Mouse (Mus musculus): ENCODE results near the gene Mfsd4b5. TPM values are rescaled to one million over a fixed set of nuclear protein-coding genes. Genes with fewer than 3 reads are reported as not detected.

Gene Mfsd4b5
- polyA plus RNA-seq (2012; rRNA removed) = 0.04 and 0.10 TPM in 2 replicates

DNA sequence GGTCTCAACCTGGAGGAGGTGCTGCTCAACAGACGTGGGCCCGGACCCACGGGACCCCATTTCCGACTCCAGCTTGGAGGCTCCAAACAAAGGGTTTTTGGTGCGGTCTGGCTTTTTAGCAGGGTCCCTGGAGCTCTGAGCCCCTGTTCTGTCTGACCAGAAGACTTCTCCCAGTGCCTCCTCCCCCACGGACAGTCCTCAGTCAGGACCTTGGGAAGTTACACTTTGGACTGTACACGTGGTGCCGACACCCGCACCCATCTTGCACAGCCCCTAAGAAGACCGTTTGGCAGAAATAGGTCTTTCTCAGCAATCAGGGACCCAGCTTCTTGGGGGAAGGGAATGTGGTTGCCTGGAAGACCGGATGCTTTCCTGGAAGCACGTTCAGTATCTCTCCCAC, at the start of gene Mfsd4b5:
TSS of gene Mfsd4b5 (minus strand) at position 181 of the 400 bp plus-strand sequence.

GRCm38 (mm10) chr10:40024554-40025428, 38.3 kb upstream of the Mfsd4b5 start, which contains the start of gene Mfsd4b1:
Gene Mfsd4b1 (minus strand): TSS chr10:40025268.

GRCm38 (mm10) chr10:39959761-39960440, 26.5 kb downstream of the Mfsd4b5 start, which contains the start of gene Mfsd4b3:
Gene Mfsd4b3 (minus strand): TSS chr10:39960153.

GRCm38 (mm10) chr10:39926616-39927139, 59.8 kb downstream of the Mfsd4b5 start, which contains the start of gene Mfsd4b2:
Gene Mfsd4b2 (minus strand): TSS chr10:39926923.

Other genes with a start within 250 kb of the Mfsd4b5 start
- 9.8 and 9.9 TPM in 2 replicates for gene Mfsd4b4, start 87.4 kb downstream of the Mfsd4b5 start, polyA plus RNA-seq (2012; rRNA removed)
- not detected in 2 replicates for gene Mfsd4b2, start 59.7 kb downstream of the Mfsd4b5 start, polyA plus RNA-seq (2012; rRNA removed)
- 0.04 and 0.10 TPM in 2 replicates for gene Mfsd4b3, start 26.5 kb downstream of the Mfsd4b5 start, polyA plus RNA-seq (2012; rRNA removed)
- 0.16 and 0.23 TPM in 2 replicates for gene Mfsd4b1, start 38.6 kb upstream of the Mfsd4b5 start, polyA plus RNA-seq (2012; rRNA removed)
- 3.8 and 5.4 TPM in 2 replicates for gene Slc16a10, start 155.6 kb upstream of the Mfsd4b5 start, polyA plus RNA-seq (2012; rRNA removed)

Measured in central nervous system, embryonic 14 days (tissue).